Mouse (Mus musculus) lung, embryonic 15.5 days (tissue): ENCODE results near the gene Gnpat. TPM values are rescaled to one million over a fixed set of nuclear protein-coding genes. Genes with fewer than 3 reads are reported as not detected.

Experiments
- ATAC-seq: fragments of 200-750 bp; cut with Nextera tagmentation; 2 replicates; pipeline ENCODE4 v1.8.0; 2017; ENCODE audit warnings: moderate number of reproducible peaks, borderline replicate concordance; ENCODE audit not compliant: low FRiP score, low TSS enrichment; ENCODE audit errors: extremely low read depth
- H3K27ac ChIP-seq: fragments of 300-500 bp; sonication (generic); 2 replicates; pipeline ENCODE4 v1.5.1; 2015; ENCODE audit warnings: moderate library complexity, mild to moderate bottlenecking, inconsistent platforms
- H3K27me3 ChIP-seq: fragments of 300-500 bp; sonication (generic); 2 replicates; pipeline ENCODE4 v1.6.1; 2015; ENCODE audit warnings: inconsistent platforms
- H3K36me3 ChIP-seq: fragments of 300-500 bp; sonication (generic); 2 replicates; pipeline ENCODE4 v1.6.1; 2015; ENCODE audit warnings: inconsistent platforms
- H3K4me1 ChIP-seq: fragments of 300-500 bp; sonication (generic); 2 replicates; pipeline ENCODE4 v1.6.1; 2015; ENCODE audit warnings: inconsistent platforms
- H3K4me2 ChIP-seq: fragments of 300-500 bp; sonication (generic); 2 replicates; pipeline ENCODE4 v1.6.1; 2015; ENCODE audit warnings: inconsistent platforms, mild to moderate bottlenecking, moderate library complexity
- H3K4me3 ChIP-seq: fragments of 300-500 bp; sonication (generic); 2 replicates; pipeline ENCODE4 v1.5.1; 2015; ENCODE audit warnings: mild to moderate bottlenecking, inconsistent platforms
- H3K9ac ChIP-seq: fragments of 300-500 bp; sonication (generic); 2 replicates; pipeline ENCODE4 v1.6.1; 2015; ENCODE audit warnings: inconsistent platforms
- H3K9me3 ChIP-seq: fragments of 300-500 bp; sonication (generic); 2 replicates; pipeline ENCODE4 v1.6.1; 2016; ENCODE audit warnings: inconsistent platforms
- WGBS: fragments of 180-500 bp; shearing (Covaris S2); methylation state at CpG from one replicate; pipeline ENCODE4 v1.1.7; 2015; 5-methylcytosine and 5-hydroxymethylcytosine counted together
- polyA plus RNA-seq: library from polyadenylated mRNA; unstranded; fragments of >200 nt; fragmentation: Nextera tagmentation; extraction: Ambion mirVana; gene quantifications from 2 replicates; pipeline ENCODE4 v1.2.1, GENCODE M21; 2015

Gene Gnpat
- polyA plus RNA-seq, 1 experiment from 2014 or later: 99.0 TPM

DNA sequence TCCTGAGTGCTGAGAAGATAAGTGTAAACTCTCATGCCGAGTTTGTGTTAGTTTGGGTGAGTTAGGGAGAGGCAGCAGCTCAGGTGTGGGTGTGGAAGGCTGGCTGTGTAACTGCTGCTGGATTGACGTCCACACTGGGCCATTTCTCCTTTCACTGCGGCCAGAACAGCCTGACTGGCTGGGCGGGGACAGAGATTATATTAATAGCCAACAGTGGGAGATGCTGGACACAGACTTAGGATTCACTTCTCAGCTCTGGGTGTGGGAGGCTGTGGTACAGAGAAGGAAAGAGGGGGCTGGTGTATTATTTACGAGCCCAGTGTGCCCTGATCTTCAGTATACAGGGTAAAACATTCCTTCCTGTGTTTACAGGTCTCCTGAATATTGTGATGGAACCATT lies 15.3 kb downstream of the Gnpat start:
- Histone ChIP-seq H3K4me1 (no peaks in the 10 kb centered on the region), H3K27me3 (no peaks in the 10 kb centered on the region), H3K27ac (no peak overlapping the region), H3K9ac (no peak overlapping the region), H3K9me3 (no peaks in the 10 kb centered on the region), H3K4me2 (no peak overlapping the region), H3K4me3 (no peak overlapping the region), H3K36me3 (peaks cover 85% of the 10 kb centered on the region)
- WGBS: 86% methylated on average over 5 of the region's 5 CpGs
- no peak for ATAC-seq

DNA sequence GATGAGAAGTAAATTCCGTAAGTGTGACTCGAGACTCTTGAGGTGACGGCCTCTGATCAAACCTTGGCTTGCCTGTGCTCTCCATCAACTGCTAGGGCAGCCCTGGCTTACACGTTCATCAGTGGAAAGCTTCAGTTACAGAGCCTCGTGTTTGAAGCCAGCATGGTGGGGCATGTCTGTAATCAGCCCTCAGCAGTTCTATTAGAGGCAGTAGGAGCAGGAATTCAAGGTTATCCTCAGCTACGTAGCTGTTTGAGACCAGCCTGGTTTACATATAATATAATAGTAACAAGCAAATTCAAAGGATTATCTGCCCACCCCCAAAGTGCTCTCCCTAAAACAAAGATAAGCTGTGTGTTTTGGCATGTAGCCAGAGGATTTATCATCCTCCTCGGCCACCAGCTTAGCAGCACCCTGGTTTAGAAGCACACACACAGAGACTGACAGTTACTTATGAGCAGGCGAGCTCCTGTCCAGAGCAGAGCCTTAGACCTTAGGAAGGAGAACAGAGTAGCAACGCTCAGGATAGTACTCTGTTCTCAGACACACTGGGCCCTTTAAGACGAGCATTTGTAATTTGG lies 16.2 kb downstream of the Gnpat start:
- 66% methylated on average over 10 of the region's 10 CpGs for WGBS
- Histone ChIP-seq H3K27me3 (no peaks in the 10 kb centered on the region), H3K9ac (no peak overlapping the region), H3K27ac (no peak overlapping the region), H3K4me2 (no peak overlapping the region), H3K4me3 (no peak overlapping the region), H3K9me3 (no peaks in the 10 kb centered on the region), H3K4me1 (no peaks in the 10 kb centered on the region), H3K36me3 (peaks cover 85% of the 10 kb centered on the region)
- ATAC-seq: no peak

- Histone ChIP-seq H3K4me2 (no peak overlapping the region), H3K27me3 (no peaks in the 10 kb centered on the region), H3K9me3 (no peaks in the 10 kb centered on the region), H3K27ac (no peak overlapping the region), H3K4me3 (no peak overlapping the region), H3K4me1 (no peaks in the 10 kb centered on the region), H3K9ac (no peak overlapping the region), H3K36me3 (peaks cover 74% of the 10 kb centered on the region)
- WGBS: 93% methylated on average over 5 of the region's 5 CpGs
- no peak for ATAC-seq
Measured at GRCm38 (mm10) chr8:124888385-124888784, 25.6 kb downstream of the Gnpat start.

GRCm38 (mm10) chr8:124892596-124892995 lies 29.8 kb downstream of the Gnpat start:
- no peak overlapping the region for H3K4me3 ChIP-seq
- H3K27me3 ChIP-seq: no peaks in the 10 kb centered on the region
- WGBS: 62% methylated on average over 3 of the region's 3 CpGs
- no peak for ATAC-seq
- H3K4me2 ChIP-seq: no peak overlapping the region
- H3K4me1 ChIP-seq: peaks cover 17% of the 10 kb centered on the region
- H3K9me3 ChIP-seq: no peaks in the 10 kb centered on the region
- H3K27ac ChIP-seq: no peak overlapping the region
- H3K36me3 ChIP-seq: peaks cover 48% of the 10 kb centered on the region
- no peak overlapping the region for H3K9ac ChIP-seq

GRCm38 (mm10) chr8:124896010-124896631 lies 33.3 kb downstream of the Gnpat start:
- 49% methylated on average over 26 of the region's 26 CpGs for WGBS
- H3K4me2 ChIP-seq: peak overlapping the region; percentile 98
- peaks cover 38% of the 10 kb centered on the region for H3K36me3 ChIP-seq
- H3K27ac ChIP-seq: peak overlapping the region; percentile 90
- ATAC-seq: peak; percentile 32; the same call in 1 of the 2 replicates
- H3K4me1 ChIP-seq: peaks cover 24% of the 10 kb centered on the region
- no peaks in the 10 kb centered on the region for H3K27me3 ChIP-seq
- H3K4me3 ChIP-seq: peak overlapping the region; percentile 94
- H3K9ac ChIP-seq: peak overlapping the region; percentile 83
- H3K9me3 ChIP-seq: no peaks in the 10 kb centered on the region

- peaks cover 38% of the 10 kb centered on the region for H3K36me3 ChIP-seq
- H3K9ac ChIP-seq: peak overlapping the region; percentile 83
- H3K27ac ChIP-seq: peak overlapping the region; percentile 90
- under 1% methylated on average over 58 of the region's 60 CpGs for WGBS
- H3K27me3 ChIP-seq: no peaks in the 10 kb centered on the region
- H3K4me2 ChIP-seq: peak overlapping the region; percentile 98
- no peaks in the 10 kb centered on the region for H3K9me3 ChIP-seq
- peak; percentile 52; the same call in 1 of the 2 replicates for ATAC-seq
- H3K4me3 ChIP-seq: peak overlapping the region; percentile 94
- H3K4me1 ChIP-seq: peaks cover 24% of the 10 kb centered on the region
Measured at GRCm38 (mm10) chr8:124896632-124897385, 34.0 kb downstream of the Gnpat start.

GRCm38 (mm10) chr8:124897386-124898250 lies 34.8 kb downstream of the Gnpat start, which contains the start of the genes Exoc8 and Sprtn:
Exoc8 (minus strand) TSS chr8:124897705.
Sprtn (plus strand) TSS chr8:124897886.
- WGBS: under 1% methylated on average over 109 of the region's 114 CpGs
- no peaks in the 10 kb centered on the region for H3K9me3 ChIP-seq
- H3K4me1 ChIP-seq: peaks cover 24% of the 10 kb centered on the region
- H3K4me3 ChIP-seq: peak within 1 kb of the TSS; percentile 94
- no peaks in the 10 kb centered on the region for H3K27me3 ChIP-seq
- peak within 1 kb of the TSS; percentile 98 for H3K4me2 ChIP-seq
- H3K27ac ChIP-seq: peak within 1 kb of the TSS; percentile 90
- H3K9ac ChIP-seq: peak within 1 kb of the TSS; percentile 83
- ATAC-seq: peak; percentile 89
- peaks cover 44% of the 10 kb centered on the region for H3K36me3 ChIP-seq

DNA sequence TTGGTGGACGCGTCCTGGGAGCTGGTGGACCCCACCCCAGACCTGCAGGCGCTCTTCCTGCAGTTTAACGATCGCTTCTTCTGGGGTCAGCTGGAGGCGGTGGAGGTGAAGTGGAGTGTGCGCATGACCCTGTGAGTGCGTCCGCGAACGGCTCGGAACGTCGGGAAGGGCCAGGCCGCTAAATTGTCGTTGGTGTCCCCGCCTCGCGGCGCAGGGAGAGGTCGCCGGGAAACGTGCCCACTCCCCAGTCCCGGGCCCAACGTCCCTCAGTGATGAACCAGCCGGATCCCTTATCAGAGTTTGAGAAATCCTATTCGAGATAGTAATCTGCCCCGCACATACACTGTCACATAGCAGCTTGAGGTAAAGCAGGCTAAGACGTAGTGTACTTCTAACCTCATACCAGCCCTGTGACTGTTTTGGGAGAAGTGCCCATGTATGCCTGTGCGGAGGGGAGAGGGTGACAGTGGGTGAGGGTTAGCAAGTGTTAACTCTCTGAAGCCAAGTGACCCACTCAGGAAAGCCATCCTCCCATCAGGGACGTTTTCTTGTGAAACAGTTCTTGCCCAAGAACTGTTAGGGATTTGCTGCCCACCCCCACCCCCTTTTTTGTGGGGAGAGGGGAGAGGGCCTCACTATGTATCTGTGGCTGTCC lies 35.5 kb downstream of the Gnpat start:
- no peaks in the 10 kb centered on the region for H3K27me3 ChIP-seq
- peak overlapping the region; percentile 94 for H3K4me3 ChIP-seq
- peak overlapping the region; percentile 98 for H3K4me2 ChIP-seq
- H3K4me1 ChIP-seq: peaks cover 24% of the 10 kb centered on the region
- H3K9ac ChIP-seq: peak overlapping the region; percentile 76
- no peaks in the 10 kb centered on the region for H3K9me3 ChIP-seq
- ATAC-seq: 0 out of 2 replicates have a peak, but pooled peaks have one; percentile 5
- peaks cover 51% of the 10 kb centered on the region for H3K36me3 ChIP-seq
- peak overlapping the region; percentile 90 for H3K27ac ChIP-seq
- WGBS: 5% methylated on average over 31 of the region's 31 CpGs

DNA sequence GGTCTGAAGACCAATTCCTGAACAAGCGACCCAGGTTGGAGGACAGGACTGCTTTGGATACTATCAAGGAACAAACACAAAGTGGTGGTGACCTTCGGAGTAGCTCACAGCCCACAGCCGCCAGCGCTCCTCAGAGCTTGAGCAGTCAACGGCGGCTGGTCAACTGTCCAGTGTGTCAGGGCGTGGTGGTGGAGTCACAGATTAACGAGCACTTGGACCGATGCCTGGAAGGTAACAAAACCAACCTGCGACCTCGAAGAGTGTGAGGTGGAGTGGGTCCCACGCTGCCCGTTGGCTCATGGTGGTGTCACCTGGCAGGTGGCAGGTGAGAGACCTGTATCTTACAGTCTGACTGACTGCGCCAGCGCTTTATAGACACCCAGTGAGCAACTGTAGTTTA lies 40.4 kb downstream of the Gnpat start:
- Histone ChIP-seq H3K4me3 (no peak overlapping the region), H3K27ac (no peak overlapping the region), H3K9ac (no peak overlapping the region), H3K4me1 (peaks cover 10% of the 10 kb centered on the region), H3K27me3 (no peaks in the 10 kb centered on the region), H3K4me2 (no peak overlapping the region), H3K9me3 (no peaks in the 10 kb centered on the region), H3K36me3 (peaks cover 71% of the 10 kb centered on the region)
- WGBS: 92% methylated on average over 15 of the region's 15 CpGs
- no peak for ATAC-seq

GRCm38 (mm10) chr8:124905482-124905881 lies 42.6 kb downstream of the Gnpat start:
- no peaks in the 10 kb centered on the region for H3K9me3 ChIP-seq
- no peaks in the 10 kb centered on the region for H3K27me3 ChIP-seq
- peaks cover 80% of the 10 kb centered on the region for H3K36me3 ChIP-seq
- H3K27ac ChIP-seq: no peak overlapping the region
- 78% methylated on average over 2 of the region's 2 CpGs for WGBS
- no peak overlapping the region for H3K9ac ChIP-seq
- H3K4me1 ChIP-seq: 0 out of 2 replicates have a peak, but pooled peaks cover 4% of the 10 kb centered on the region
- H3K4me2 ChIP-seq: no peak overlapping the region
- H3K4me3 ChIP-seq: no peak overlapping the region
- ATAC-seq: no peak

DNA sequence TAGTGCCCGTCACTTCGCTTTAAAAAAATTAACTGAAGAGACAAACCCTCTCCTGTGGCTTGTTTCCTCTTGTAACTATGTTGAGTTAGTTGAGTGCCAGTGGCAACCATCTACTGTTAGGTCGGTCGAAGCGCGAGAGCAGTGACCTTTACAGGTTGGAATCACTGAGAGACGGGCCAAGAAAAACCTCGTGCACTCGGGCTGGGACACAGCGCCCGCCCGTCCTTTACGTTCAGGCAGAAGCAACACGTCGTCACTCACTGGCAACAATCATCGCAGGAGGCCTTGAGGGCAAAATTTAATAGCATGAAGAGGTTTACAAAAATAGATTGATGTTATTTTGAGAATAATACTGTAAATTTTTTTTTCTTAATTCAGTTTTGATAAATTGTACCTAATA lies 47.1 kb downstream of the Gnpat start:
- 87% methylated on average over 16 of the region's 16 CpGs for WGBS
- no peak overlapping the region for H3K4me2 ChIP-seq
- H3K27ac ChIP-seq: no peak overlapping the region
- ATAC-seq: no peak
- H3K4me1 ChIP-seq: 0 out of 2 replicates have a peak, but pooled peaks cover under 1% of the 10 kb centered on the region
- H3K9me3 ChIP-seq: no peaks in the 10 kb centered on the region
- H3K27me3 ChIP-seq: no peaks in the 10 kb centered on the region
- H3K4me3 ChIP-seq: no peak overlapping the region
- H3K36me3 ChIP-seq: peaks cover 86% of the 10 kb centered on the region
- H3K9ac ChIP-seq: no peak overlapping the region
